Mouse (Mus musculus) kidney, embryonic 14.5 days (tissue): ENCODE results near the gene Vps13c. TPM values are rescaled to one million over a fixed set of nuclear protein-coding genes. Genes with fewer than 3 reads are reported as not detected.

Experiments
- ATAC-seq: fragments of 200-750 bp; cut with Nextera tagmentation; 2 replicates; pipeline ENCODE4 v1.8.0; 2017; ENCODE audit warnings: moderate number of reproducible peaks, mild to moderate bottlenecking, moderate TSS enrichment, moderate library complexity; ENCODE audit not compliant: low FRiP score, low TSS enrichment
- H3K27ac ChIP-seq: fragments of 300-500 bp; sonication (generic); 2 replicates; pipeline ENCODE4 v1.5.1; 2014; ENCODE audit warnings: low read depth, mild to moderate bottlenecking, low read length, moderate library complexity, mixed read lengths
- H3K27me3 ChIP-seq: fragments of 300-500 bp; sonication (generic); 2 replicates; pipeline ENCODE4 v1.6.1; 2014; ENCODE audit warnings: mild to moderate bottlenecking, low read length; ENCODE audit not compliant: control insufficient read depth, insufficient read depth
- H3K36me3 ChIP-seq: fragments of 300-500 bp; sonication (generic); 2 replicates; pipeline ENCODE4 v1.6.1; 2014; ENCODE audit warnings: low read length, mixed read lengths; ENCODE audit not compliant: control insufficient read depth, insufficient read depth
- H3K4me1 ChIP-seq: fragments of 300-500 bp; sonication (generic); 2 replicates; pipeline ENCODE4 v1.6.1; 2014; ENCODE audit warnings: low read length, mixed read lengths; ENCODE audit not compliant: control insufficient read depth, insufficient read depth
- H3K4me2 ChIP-seq: fragments of 300-500 bp; sonication (generic); replicated peaks from 2 replicates; pipeline ENCODE4 v1.6.1; 2014; ENCODE audit warnings: low read depth, mild to moderate bottlenecking, low read length
- H3K4me3 ChIP-seq: fragments of 300-500 bp; sonication (generic); 2 replicates; pipeline ENCODE4 v1.5.1; 2014; ENCODE audit warnings: mild to moderate bottlenecking, low read length
- H3K9ac ChIP-seq: fragments of 300-500 bp; sonication (generic); 2 replicates; pipeline ENCODE4 v1.6.1; 2014; ENCODE audit warnings: low read depth, mild to moderate bottlenecking, low read length, moderate library complexity
- H3K9me3 ChIP-seq: fragments of 300-500 bp; sonication (generic); 2 replicates; pipeline ENCODE4 v1.6.1; 2016; ENCODE audit warnings: low read length; ENCODE audit not compliant: control insufficient read depth
- WGBS: fragments of 180-500 bp; shearing (Covaris S2); extraction: QIAGEN DNeasy Blood & Tissue Kit; methylation state at CpG from one replicate; pipeline ENCODE4 v1.1.7; 2014; 5-methylcytosine and 5-hydroxymethylcytosine counted together
- polyA plus RNA-seq: library from polyadenylated mRNA; unstranded; fragments of >200 nt; fragmentation: Nextera tagmentation; extraction: Ambion mirVana; gene quantifications from 2 replicates; pipeline ENCODE4 v1.2.1, GENCODE M21; 2014

Gene Vps13c
- polyA plus RNA-seq, 1 experiment from 2014 or later, result 7.9 TPM

DNA sequence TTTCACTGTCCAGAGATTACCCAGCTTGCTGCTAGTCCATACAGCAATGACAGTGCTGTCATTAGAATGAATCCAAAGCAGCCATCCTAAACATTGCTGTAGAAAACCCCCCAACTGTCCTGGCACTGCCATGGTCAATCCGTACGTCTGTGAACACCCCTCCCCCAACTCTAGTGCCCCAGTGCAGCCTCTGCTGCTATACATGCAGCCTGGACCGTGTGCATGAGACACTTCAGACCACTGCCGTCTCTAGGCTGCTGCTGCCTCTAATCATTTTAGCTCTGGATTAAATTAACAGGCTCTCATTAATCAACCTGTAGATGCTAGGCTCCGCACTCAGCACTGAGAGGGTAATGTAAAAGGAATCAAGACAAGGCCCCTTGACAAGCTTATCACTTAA is 33.2 kb upstream of the Vps13c start:
- Histone ChIP-seq H3K27me3 (no peaks in the 10 kb centered on the region), H3K36me3 (no peaks in the 10 kb centered on the region), H3K27ac (no peak overlapping the region), H3K4me2 (no peak overlapping the region), H3K9ac (no peak overlapping the region), H3K4me1 (no peaks in the 10 kb centered on the region), H3K9me3 (no peaks in the 10 kb centered on the region), H3K4me3 (no peak overlapping the region)
- ATAC-seq, result no peak
- WGBS, result 61% methylated on average over 5 of the region's 5 CpGs

DNA sequence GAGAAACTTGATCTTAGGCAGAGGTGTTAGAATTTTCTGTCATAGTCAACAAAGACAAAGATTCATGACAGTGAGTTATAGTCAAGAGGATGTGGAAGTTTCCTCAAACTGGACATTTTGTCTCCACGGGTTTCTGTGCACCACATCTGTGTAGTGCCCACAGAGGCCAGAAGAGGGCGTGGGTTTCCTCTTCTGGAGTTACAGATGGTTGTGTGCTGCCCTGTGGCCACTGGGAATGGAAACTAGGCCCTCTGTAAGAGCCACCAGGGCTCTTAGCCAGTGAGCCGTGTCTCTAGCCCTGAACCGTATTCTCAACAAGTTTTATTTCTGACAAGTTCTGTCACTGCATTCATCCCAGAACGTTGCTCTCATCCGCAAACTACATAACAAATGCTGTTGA is 29.7 kb upstream of the Vps13c start:
- no peak overlapping the region for H3K4me2 ChIP-seq
- H3K9me3 ChIP-seq, result no peaks in the 10 kb centered on the region
- no peak overlapping the region for H3K4me3 ChIP-seq
- no peaks in the 10 kb centered on the region for H3K27me3 ChIP-seq
- WGBS, result 54% methylated on average over 6 of the region's 6 CpGs
- no peak overlapping the region for H3K27ac ChIP-seq
- ATAC-seq, result no peak
- 0 out of 2 replicates have a peak, but pooled peaks cover 7% of the 10 kb centered on the region for H3K4me1 ChIP-seq
- H3K36me3 ChIP-seq, result no peaks in the 10 kb centered on the region
- no peak overlapping the region for H3K9ac ChIP-seq

DNA sequence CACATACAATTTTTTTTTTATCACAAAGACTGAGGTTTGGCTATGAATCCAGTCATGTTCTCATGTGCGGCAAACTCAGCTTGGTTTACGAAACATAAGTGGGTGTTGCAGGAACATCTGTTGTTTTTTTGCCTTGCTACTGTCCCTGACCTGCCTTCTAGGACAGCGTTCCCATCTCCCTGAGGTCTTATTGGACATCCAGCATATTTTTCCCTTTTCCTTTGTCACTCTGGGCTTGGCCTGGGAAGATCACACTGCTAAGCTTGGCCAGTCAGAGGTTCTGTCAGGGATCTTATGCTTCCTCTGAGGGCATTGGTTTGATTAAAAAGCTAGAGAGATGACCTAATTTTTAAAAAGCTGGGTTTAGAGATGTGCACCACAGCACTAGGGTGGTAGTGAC is 29.1 kb upstream of the Vps13c start:
- Histone ChIP-seq H3K9ac (no peak overlapping the region), H3K27me3 (no peaks in the 10 kb centered on the region), H3K4me1 (0 out of 2 replicates have a peak, but pooled peaks cover 7% of the 10 kb centered on the region), H3K9me3 (no peaks in the 10 kb centered on the region), H3K27ac (no peak overlapping the region), H3K4me3 (no peak overlapping the region), H3K36me3 (no peaks in the 10 kb centered on the region), H3K4me2 (no peak overlapping the region)
- ATAC-seq, result no peak
- 87% methylated on average over 3 of the region's 3 CpGs for WGBS

DNA sequence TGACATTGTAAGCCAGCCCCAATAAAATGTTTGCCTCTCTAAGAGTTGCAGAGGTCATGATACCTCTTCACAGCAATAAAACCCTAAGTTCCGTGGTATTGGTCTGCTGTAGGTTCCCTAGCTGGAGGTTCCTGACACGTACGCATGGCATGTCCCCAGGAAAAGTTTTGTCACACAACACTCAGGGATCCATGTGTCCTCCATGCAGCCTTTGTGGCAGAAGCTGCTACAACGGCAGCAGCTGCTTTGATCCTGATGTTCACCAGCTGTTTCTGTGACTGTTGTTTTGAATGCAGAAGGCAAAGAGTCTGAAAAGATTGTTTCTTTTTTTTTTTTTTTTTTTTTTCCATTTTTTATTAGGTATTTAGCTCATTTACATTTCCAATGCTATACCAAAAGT is 27.0 kb upstream of the Vps13c start:
- Histone ChIP-seq H3K4me1 (0 out of 2 replicates have a peak, but pooled peaks cover 7% of the 10 kb centered on the region), H3K27me3 (no peaks in the 10 kb centered on the region), H3K36me3 (no peaks in the 10 kb centered on the region), H3K27ac (peak overlapping the region; percentile 13; the same call in 1 of the 2 replicates), H3K4me2 (no peak overlapping the region), H3K9ac (no peak overlapping the region), H3K9me3 (no peaks in the 10 kb centered on the region), H3K4me3 (no peak overlapping the region)
- ATAC-seq, result no peak
- WGBS, result 40% methylated on average over 4 of the region's 4 CpGs

DNA sequence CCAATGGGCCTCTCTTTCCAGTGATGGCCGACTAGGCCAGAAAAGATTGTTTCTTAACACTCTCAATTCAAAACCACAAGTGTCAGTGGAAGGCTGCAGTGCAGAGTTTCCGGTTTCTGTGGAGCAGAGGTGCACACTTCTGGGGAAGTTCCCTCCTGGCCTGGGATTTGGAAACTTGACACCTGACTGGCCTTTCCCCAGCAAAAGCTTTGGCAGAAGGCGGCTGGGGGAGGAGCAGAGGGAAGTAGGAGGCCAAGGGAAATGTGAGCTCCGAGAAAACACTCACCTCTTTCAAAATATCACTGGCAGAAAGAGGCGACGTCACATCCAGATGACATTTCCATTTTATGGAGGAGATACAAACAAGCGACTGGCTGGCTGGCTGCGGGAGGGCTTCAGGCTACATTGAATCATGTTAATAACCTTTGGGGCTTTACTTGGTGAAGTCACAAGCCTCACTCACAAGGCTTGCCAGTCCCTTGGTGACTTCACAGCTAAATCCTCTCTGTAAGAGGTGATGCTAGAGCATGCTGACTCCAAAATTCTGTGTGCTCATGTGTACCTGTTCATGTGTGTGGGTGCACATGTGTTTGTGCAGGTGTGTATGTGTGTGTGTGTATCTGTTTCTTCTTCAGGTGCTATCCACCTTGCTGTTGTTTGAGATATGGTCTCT is 26.4 kb upstream of the Vps13c start:
- no peaks in the 10 kb centered on the region for H3K36me3 ChIP-seq
- H3K4me3 ChIP-seq, result no peak overlapping the region
- H3K4me2 ChIP-seq, result peak overlapping the region; percentile 26; the same call in 1 of the 2 replicates
- no peak overlapping the region for H3K9ac ChIP-seq
- H3K4me1 ChIP-seq, result 0 out of 2 replicates have a peak, but pooled peaks cover 7% of the 10 kb centered on the region
- peak; percentile 79; the same call in 1 of the 2 replicates for ATAC-seq
- H3K27me3 ChIP-seq, result no peaks in the 10 kb centered on the region
- H3K27ac ChIP-seq, result peak overlapping the region; percentile 53; the same call in 1 of the 2 replicates
- no peaks in the 10 kb centered on the region for H3K9me3 ChIP-seq
- WGBS, result 2% methylated on average over 8 of the region's 8 CpGs

DNA sequence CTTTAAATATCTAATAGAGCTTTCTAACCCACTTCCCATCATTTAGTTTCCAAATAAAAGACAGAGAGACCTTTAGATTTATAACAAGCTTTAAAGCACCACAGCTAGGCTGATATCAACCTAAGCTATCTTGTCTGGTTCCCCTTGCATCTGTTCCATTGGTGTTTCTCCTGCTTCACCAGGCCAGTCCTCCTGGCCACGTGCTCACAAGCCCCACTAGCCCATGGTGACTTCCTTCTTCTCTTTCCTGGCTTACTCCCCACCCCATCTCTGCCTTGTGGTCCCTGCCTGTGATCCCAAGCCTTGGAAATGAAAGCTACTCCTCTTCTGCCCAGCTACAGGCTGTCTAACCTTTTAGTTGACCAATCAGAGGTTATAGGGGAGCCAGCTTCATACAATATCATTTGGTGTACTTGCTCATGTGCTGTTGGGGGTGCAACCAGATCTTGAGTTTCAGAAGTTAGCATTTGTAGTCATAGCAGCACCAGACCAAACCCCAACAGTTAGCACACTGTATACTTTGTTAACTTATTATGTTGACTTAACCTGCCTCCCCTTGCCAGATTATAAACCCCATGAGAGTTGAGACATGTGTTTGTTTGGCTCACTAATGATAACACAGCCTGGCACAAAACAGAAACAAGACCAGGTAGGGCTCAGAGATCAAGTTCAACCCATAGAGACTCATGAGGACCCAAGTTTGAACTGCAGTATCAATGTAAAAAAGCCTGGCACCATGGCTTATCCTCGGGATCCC is 23.8 kb upstream of the Vps13c start:
- Histone ChIP-seq H3K4me3 (no peak overlapping the region), H3K9me3 (no peaks in the 10 kb centered on the region), H3K4me1 (0 out of 2 replicates have a peak, but pooled peaks cover 7% of the 10 kb centered on the region), H3K9ac (no peak overlapping the region), H3K4me2 (no peak overlapping the region), H3K36me3 (no peaks in the 10 kb centered on the region), H3K27me3 (no peaks in the 10 kb centered on the region), H3K27ac (no peak overlapping the region)
- no peak for ATAC-seq
- 73% methylated on average over 2 of the region's 2 CpGs for WGBS

DNA sequence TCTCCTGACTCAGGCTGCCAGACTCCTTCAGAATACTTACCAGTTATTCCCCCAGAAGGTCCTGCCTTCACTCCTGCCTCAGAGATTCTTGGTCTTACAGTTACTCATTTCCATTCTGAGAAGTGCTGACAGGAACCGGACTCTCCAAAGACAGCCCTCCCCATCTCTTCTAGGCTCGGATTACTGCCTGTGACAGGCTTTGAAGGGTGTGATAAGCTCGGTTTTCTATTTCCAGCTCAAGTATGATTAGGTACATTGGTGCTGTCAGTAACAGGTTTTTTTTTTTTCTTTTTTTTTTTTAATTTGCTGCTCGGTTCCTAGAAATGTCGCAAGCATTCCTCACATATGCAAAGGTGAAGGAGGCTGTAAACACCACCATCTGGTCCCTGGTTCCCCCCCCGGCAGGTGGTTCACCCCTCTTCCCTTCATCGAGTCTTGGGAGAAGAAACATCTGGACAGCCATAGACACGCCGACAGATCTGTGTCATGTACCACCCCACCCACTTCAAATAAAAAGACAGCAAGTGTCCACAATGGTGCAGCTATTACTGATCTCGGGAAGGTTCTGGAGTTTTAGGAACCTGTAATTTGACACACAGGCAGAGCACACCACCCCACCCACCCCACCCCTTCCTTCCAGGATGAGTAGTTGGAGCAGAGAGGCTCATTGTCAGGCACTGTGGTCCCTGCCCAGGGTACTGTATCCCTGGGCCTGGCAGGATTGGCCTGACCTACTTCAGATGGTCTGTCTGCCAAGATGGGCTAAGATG is 22.1 kb upstream of the Vps13c start:
- ATAC-seq, result no peak; the same call in 1 of the 2 replicates
- Histone ChIP-seq H3K9me3 (no peaks in the 10 kb centered on the region), H3K9ac (no peak overlapping the region), H3K27ac (no peak overlapping the region), H3K4me1 (0 out of 2 replicates have a peak, but pooled peaks cover 5% of the 10 kb centered on the region), H3K27me3 (no peaks in the 10 kb centered on the region), H3K4me3 (no peak overlapping the region), H3K4me2 (no peak overlapping the region), H3K36me3 (no peaks in the 10 kb centered on the region)
- 18% methylated on average over 10 of the region's 10 CpGs for WGBS

DNA sequence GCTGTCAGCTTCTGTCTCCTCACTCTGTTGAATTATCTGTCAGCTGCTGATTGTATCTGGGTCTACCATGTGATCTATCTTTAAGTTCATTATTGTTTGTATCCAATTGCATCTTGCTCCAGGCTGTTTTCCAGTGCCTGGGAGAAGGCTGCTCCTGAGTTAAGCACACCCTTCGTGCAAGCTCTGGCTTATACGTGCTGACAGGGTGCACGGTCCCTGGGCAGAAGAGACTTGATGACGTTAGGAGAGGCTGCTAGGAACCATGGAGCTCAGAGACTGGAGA is 21.6 kb upstream of the Vps13c start:
- 83% methylated on average over 4 of the region's 4 CpGs for WGBS
- ATAC-seq, result no peak
- no peaks in the 10 kb centered on the region for H3K9me3 ChIP-seq
- H3K4me2 ChIP-seq, result no peak overlapping the region
- no peaks in the 10 kb centered on the region for H3K36me3 ChIP-seq
- H3K27ac ChIP-seq, result no peak overlapping the region
- H3K27me3 ChIP-seq, result no peaks in the 10 kb centered on the region
- H3K9ac ChIP-seq, result no peak overlapping the region
- H3K4me1 ChIP-seq, result 0 out of 2 replicates have a peak, but pooled peaks cover 3% of the 10 kb centered on the region
- no peak overlapping the region for H3K4me3 ChIP-seq
